Mouse (Mus musculus) liver, adult 2 months (tissue): ENCODE measurements around the gene Rnf207.

Experiments used
- CTCF ChIP-seq: fragments of 200-500 bp; IDR thresholded peaks from 2 replicates; pipeline ENCODE4 v1.5.1; 2011; ENCODE audit warnings: low read depth, low read length, control low read depth
- POLR2A ChIP-seq: fragments of 200-500 bp; IDR thresholded peaks from 2 replicates; pipeline ENCODE4 v1.6.1; 2011; ENCODE audit warnings: low read length, control low read depth; ENCODE audit not compliant: insufficient read depth; ENCODE audit errors: extremely low read depth

- TF ChIP-seq CTCF = no peak
- TF ChIP-seq POLR2A = no peak
Observed at GRCm38 (mm10) chr4:152260451-152260850, 58.3 kb downstream of the Rnf207 start.
